Mouse (Mus musculus): ENCODE measurements around the gene Asah2. TPM values are rescaled to one million over a fixed set of nuclear protein-coding genes. Genes with fewer than 3 reads are reported as not detected.
A peak's percentile ranks its signal among the peaks of the same experiment; 100 is the strongest.
"Not testable (repeated sequence)": the region's sequence is repeated elsewhere in the genome, so short reads cannot be mapped to it uniquely, and the experiment has no call there.

The Asah2 gene
- polyA plus RNA-seq, 1 experiment from 2014 or later = 0.53 TPM

DNA sequence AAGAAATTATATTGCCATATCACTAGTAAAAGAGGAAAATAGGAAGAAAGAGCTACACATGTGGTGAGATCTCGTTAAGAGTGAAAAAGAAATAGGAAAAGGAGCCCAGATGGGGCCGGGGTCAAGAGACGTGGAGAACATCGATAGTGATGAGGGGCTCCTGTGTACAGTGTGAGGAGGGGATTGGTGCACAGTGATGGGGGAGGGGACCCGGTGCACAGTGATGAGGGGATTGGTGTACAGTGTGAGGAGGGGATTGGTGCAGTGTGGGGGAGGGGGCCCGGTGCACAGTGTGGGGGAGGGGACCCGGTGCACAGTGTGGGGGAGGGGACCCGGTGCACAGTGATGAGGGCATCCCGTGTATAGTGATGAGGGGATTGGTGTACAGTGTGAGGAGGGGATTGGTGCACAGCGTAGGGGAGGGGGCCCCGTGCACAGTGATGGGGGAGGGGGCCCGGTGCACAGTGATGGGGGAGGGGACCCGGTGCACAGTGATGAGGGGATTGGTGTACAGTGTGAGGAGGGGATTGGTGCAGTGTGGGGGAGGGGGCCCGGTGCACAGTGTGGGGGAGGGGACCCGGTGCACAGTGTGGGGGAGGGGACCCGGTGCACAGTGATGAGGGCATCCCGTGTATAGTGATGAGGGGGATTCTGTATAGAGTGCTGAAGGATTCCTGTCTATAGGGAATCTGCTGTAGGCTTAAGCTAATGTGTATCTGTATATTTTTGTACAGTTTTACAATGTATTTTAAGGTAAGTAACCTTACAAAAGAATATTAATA lies 23.9 kb upstream of the Asah2 start:
- WGBS = 95% methylated on average over 13 of the region's 17 CpGs
- ATAC-seq (ENCODE audit: low FRiP score) = peak; percentile 52
- H3K4me2 ChIP-seq = not testable (repeated sequence)

GRCm38 (mm10) chr19:32129281-32129680 lies 21.3 kb upstream of the Asah2 start:
- ATAC-seq (ENCODE audit: low FRiP score) = no peak
- Histone ChIP-seq H3K9me3 (ENCODE audit: control insufficient read depth, low read length) (no peaks in the 10 kb centered on the region), H3K27me3 (ENCODE audit: control insufficient read depth, insufficient read depth, low read length) (no peaks in the 10 kb centered on the region), H3K4me1 (ENCODE audit: control insufficient read depth, insufficient read depth, low read length) (no peaks in the 10 kb centered on the region), H3K4me2 (no peak overlapping the region), H3K27ac (ENCODE audit: low read depth, low read length) (no peak overlapping the region), H3K36me3 (ENCODE audit: control insufficient read depth, insufficient read depth, low read length) (no peaks in the 10 kb centered on the region), H3K9ac (ENCODE audit: low read length) (no peak overlapping the region), H3K4me3 (ENCODE audit: low read depth, low read length) (no peak overlapping the region)
- DNase-seq (ENCODE audit: low spot score, missing footprints) = no peak
- WGBS = 94% methylated on average over 8 of the region's 8 CpGs

More for the DNA sequence above, 23.9 kb upstream of the Asah2 start:
- not testable (repeated sequence) for H3K27me3 ChIP-seq (ENCODE audit: control insufficient read depth, insufficient read depth, low read length); H3K27ac ChIP-seq (ENCODE audit: low read depth, low read length); H3K4me1 ChIP-seq (ENCODE audit: control insufficient read depth, insufficient read depth, low read length); DNase-seq (ENCODE audit: low spot score, missing footprints); H3K4me3 ChIP-seq (ENCODE audit: low read depth, low read length); H3K36me3 ChIP-seq (ENCODE audit: control insufficient read depth, insufficient read depth, low read length); H3K9me3 ChIP-seq (ENCODE audit: control insufficient read depth, low read length); H3K9ac ChIP-seq (ENCODE audit: low read length)

DNA sequence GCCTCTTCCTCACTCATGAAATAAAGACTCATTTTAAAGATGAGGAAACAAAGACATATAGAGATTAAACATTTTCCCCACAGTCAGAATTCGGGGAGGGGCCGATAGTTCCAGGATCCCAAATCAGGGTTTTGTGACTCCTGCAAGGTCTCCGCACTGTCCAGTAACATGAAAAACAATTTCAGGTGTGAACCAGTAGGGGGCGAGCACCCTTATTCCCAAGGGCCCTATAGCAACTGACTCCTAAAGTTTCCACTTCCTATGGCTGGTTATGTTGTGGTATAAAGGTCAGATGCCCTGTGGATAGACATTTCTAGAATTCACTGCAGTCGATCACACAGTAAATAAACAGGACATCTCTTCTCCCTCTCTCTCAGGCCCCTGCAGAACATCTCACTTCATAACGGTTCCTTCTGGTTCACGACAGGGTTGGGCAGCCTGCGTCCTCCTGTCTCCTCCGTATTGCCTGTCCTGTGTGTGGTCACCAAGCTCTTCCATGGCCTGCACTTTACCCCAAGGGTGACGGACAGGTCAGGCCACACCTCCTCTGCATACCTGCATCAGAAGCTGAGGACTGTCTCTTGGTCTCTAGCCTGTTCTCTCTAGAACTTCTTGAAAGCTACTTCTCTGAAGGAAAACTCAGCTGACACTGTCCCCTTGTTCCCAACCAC lies 19.3 kb upstream of the Asah2 start:
- no peaks in the 10 kb centered on the region for H3K27me3 ChIP-seq (ENCODE audit: control insufficient read depth, insufficient read depth, low read length)
- H3K9me3 ChIP-seq (ENCODE audit: control insufficient read depth, low read length) = no peaks in the 10 kb centered on the region
- H3K4me2 ChIP-seq = no peak overlapping the region
- no peak overlapping the region for H3K4me3 ChIP-seq (ENCODE audit: low read depth, low read length)
- no peak overlapping the region for H3K27ac ChIP-seq (ENCODE audit: low read depth, low read length)
- DNase-seq (ENCODE audit: low spot score, missing footprints) = no peak
- 76% methylated on average over 10 of the region's 10 CpGs for WGBS
- H3K36me3 ChIP-seq (ENCODE audit: control insufficient read depth, insufficient read depth, low read length) = no peaks in the 10 kb centered on the region
- H3K9ac ChIP-seq (ENCODE audit: low read length) = no peak overlapping the region
- H3K4me1 ChIP-seq (ENCODE audit: control insufficient read depth, insufficient read depth, low read length) = no peaks in the 10 kb centered on the region
- peak; percentile 38; the same call in 1 of the 2 replicates for ATAC-seq (ENCODE audit: low FRiP score)

DNA sequence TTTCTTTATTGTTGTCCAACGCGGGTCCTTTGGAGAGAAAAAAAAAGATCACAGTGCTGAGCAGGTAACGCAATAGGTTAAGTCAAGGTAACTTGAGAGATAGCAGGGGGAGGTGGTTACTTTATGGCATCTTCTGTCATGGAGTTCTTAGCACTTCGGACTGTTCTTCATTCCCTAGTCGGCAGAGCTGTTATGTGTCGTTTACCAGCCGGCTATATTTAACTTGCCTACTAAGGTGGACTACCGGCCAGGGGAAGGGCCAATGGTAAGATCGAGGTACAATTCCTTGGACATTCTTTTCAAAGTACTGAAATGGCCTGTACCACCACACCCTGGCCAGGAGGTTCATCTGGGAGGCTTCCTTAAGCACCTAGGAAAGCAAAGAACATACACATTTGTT lies 16.1 kb upstream of the Asah2 start:
- Histone ChIP-seq H3K27me3 (ENCODE audit: control insufficient read depth, insufficient read depth, low read length) (no peaks in the 10 kb centered on the region), H3K27ac (ENCODE audit: low read depth, low read length) (no peak overlapping the region), H3K9ac (ENCODE audit: low read length) (no peak overlapping the region), H3K4me2 (no peak overlapping the region), H3K36me3 (ENCODE audit: control insufficient read depth, insufficient read depth, low read length) (no peaks in the 10 kb centered on the region), H3K9me3 (ENCODE audit: control insufficient read depth, low read length) (no peaks in the 10 kb centered on the region), H3K4me3 (ENCODE audit: low read depth, low read length) (no peak overlapping the region), H3K4me1 (ENCODE audit: control insufficient read depth, insufficient read depth, low read length) (no peaks in the 10 kb centered on the region)
- ATAC-seq (ENCODE audit: low FRiP score) (no peak), DNase-seq (ENCODE audit: low spot score, missing footprints) (no peak)
- WGBS = 91% methylated on average over 9 of the region's 9 CpGs

DNA sequence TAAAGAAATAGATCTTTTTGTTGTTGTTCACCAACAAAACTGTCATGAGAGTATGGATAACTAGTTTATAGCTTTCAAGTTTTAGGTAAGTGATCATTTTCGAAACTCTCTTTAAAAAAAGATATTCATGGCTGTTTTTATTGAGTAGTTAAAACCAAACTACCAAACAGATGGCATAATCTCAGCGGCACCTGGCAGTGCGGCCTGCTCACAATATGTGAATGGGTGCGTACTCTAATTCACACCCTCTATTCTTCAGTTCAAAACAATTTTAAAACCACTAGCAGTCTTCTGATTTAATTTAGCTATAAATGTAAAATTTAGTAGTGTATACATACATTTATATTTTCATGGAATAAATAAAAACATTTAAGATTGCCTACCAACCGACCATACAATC lies 15.2 kb upstream of the Asah2 start:
- no peak overlapping the region for H3K27ac ChIP-seq (ENCODE audit: low read depth, low read length)
- no peak for DNase-seq (ENCODE audit: low spot score, missing footprints)
- H3K9ac ChIP-seq (ENCODE audit: low read length) = no peak overlapping the region
- no peaks in the 10 kb centered on the region for H3K27me3 ChIP-seq (ENCODE audit: control insufficient read depth, insufficient read depth, low read length)
- H3K36me3 ChIP-seq (ENCODE audit: control insufficient read depth, insufficient read depth, low read length) = no peaks in the 10 kb centered on the region
- ATAC-seq (ENCODE audit: low FRiP score) = no peak
- H3K4me2 ChIP-seq = no peak overlapping the region
- 94% methylated on average over 5 of the region's 5 CpGs for WGBS
- H3K9me3 ChIP-seq (ENCODE audit: control insufficient read depth, low read length) = no peaks in the 10 kb centered on the region
- H3K4me3 ChIP-seq (ENCODE audit: low read depth, low read length) = no peak overlapping the region
- H3K4me1 ChIP-seq (ENCODE audit: control insufficient read depth, insufficient read depth, low read length) = no peaks in the 10 kb centered on the region

GRCm38 (mm10) chr19:32120798-32121197 lies 12.8 kb upstream of the Asah2 start:
- ATAC-seq (ENCODE audit: low FRiP score) = no peak
- H3K4me2 ChIP-seq = no peak overlapping the region
- no peak overlapping the region for H3K27ac ChIP-seq (ENCODE audit: low read depth, low read length)
- H3K4me3 ChIP-seq (ENCODE audit: low read depth, low read length) = no peak overlapping the region
- no peak overlapping the region for H3K9ac ChIP-seq (ENCODE audit: low read length)
- no peaks in the 10 kb centered on the region for H3K36me3 ChIP-seq (ENCODE audit: control insufficient read depth, insufficient read depth, low read length)
- H3K27me3 ChIP-seq (ENCODE audit: control insufficient read depth, insufficient read depth, low read length) = no peaks in the 10 kb centered on the region
- H3K9me3 ChIP-seq (ENCODE audit: control insufficient read depth, low read length) = no peaks in the 10 kb centered on the region
- H3K4me1 ChIP-seq (ENCODE audit: control insufficient read depth, insufficient read depth, low read length) = no peaks in the 10 kb centered on the region
- DNase-seq (ENCODE audit: low spot score, missing footprints) = no peak
- WGBS = 96% methylated on average over 1 of the region's 1 CpGs

- H3K27ac ChIP-seq (ENCODE audit: low read depth, low read length) = no peak overlapping the region
- 90% methylated on average over 2 of the region's 2 CpGs for WGBS
- no peaks in the 10 kb centered on the region for H3K9me3 ChIP-seq (ENCODE audit: control insufficient read depth, low read length)
- no peak overlapping the region for H3K4me2 ChIP-seq
- ATAC-seq (ENCODE audit: low FRiP score) (no peak), DNase-seq (ENCODE audit: low spot score, missing footprints) (no peak)
- no peaks in the 10 kb centered on the region for H3K36me3 ChIP-seq (ENCODE audit: control insufficient read depth, insufficient read depth, low read length)
- no peaks in the 10 kb centered on the region for H3K27me3 ChIP-seq (ENCODE audit: control insufficient read depth, insufficient read depth, low read length)
- H3K4me3 ChIP-seq (ENCODE audit: low read depth, low read length) = no peak overlapping the region
- no peaks in the 10 kb centered on the region for H3K4me1 ChIP-seq (ENCODE audit: control insufficient read depth, insufficient read depth, low read length)
- H3K9ac ChIP-seq (ENCODE audit: low read length) = no peak overlapping the region
Measured at GRCm38 (mm10) chr19:32119666-32120065, 11.7 kb upstream of the Asah2 start.

GRCm38 (mm10) chr19:32118496-32118895 lies 10.5 kb upstream of the Asah2 start:
- no peaks in the 10 kb centered on the region for H3K9me3 ChIP-seq (ENCODE audit: control insufficient read depth, low read length)
- H3K27ac ChIP-seq (ENCODE audit: low read depth, low read length) = no peak overlapping the region
- DNase-seq (ENCODE audit: low spot score, missing footprints) (no peak), ATAC-seq (ENCODE audit: low FRiP score) (no peak)
- no peak overlapping the region for H3K4me2 ChIP-seq
- no peak overlapping the region for H3K4me3 ChIP-seq (ENCODE audit: low read depth, low read length)
- H3K4me1 ChIP-seq (ENCODE audit: control insufficient read depth, insufficient read depth, low read length) = no peaks in the 10 kb centered on the region
- H3K36me3 ChIP-seq (ENCODE audit: control insufficient read depth, insufficient read depth, low read length) = no peaks in the 10 kb centered on the region
- no peaks in the 10 kb centered on the region for H3K27me3 ChIP-seq (ENCODE audit: control insufficient read depth, insufficient read depth, low read length)
- H3K9ac ChIP-seq (ENCODE audit: low read length) = no peak overlapping the region
- 91% methylated on average over 3 of the region's 3 CpGs for WGBS

DNA sequence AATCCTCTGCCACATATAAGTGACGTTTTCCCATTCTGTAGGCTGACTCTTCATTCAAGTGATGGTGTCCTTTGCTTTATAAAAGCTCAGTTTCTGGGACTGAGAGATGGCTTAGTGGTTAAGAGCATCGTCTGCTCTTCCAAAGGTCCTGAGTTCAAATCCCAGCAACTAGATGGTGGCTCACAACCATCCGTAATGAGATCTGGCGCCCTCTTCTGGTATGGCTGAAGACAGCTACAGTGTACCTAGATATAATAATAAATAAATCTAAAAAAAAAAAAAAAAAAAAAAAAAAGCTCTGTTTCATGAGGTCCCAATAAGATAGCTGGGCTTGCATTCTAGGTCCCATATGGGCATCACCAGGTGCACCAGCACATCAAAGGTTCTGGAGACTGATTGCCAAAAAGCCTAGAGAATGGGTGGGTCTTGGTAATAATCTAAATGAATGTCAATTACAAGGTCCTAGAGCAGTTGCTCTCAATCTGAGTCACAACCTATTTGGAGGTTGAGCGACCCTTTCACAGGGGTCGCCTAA lies 9.5 kb upstream of the Asah2 start:
- Histone ChIP-seq H3K36me3 (ENCODE audit: control insufficient read depth, insufficient read depth, low read length) (no peaks in the 10 kb centered on the region), H3K4me2 (no peak overlapping the region), H3K27me3 (ENCODE audit: control insufficient read depth, insufficient read depth, low read length) (no peaks in the 10 kb centered on the region), H3K4me3 (ENCODE audit: low read depth, low read length) (no peak overlapping the region), H3K27ac (ENCODE audit: low read depth, low read length) (no peak overlapping the region), H3K4me1 (ENCODE audit: control insufficient read depth, insufficient read depth, low read length) (no peaks in the 10 kb centered on the region), H3K9ac (ENCODE audit: low read length) (no peak overlapping the region), H3K9me3 (ENCODE audit: control insufficient read depth, low read length) (no peaks in the 10 kb centered on the region)
- WGBS = 82% methylated on average over 6 of the region's 6 CpGs
- ATAC-seq (ENCODE audit: low FRiP score) (no peak), DNase-seq (ENCODE audit: low spot score, missing footprints) (peak; percentile 17)
